Mouse (Mus musculus): Measurements from ENCODE around the gene Stag2.

Gene Stag2

GRCm38 (mm10) chrX:42215742-42216141 lies 66.6 kb downstream of the Stag2 start:
- peak; percentile 10 for DNase-seq (ENCODE audit: low read depth)

- DNase-seq (ENCODE audit: low read depth) = no peak
These were observed 101.2 kb downstream of the Stag2 start for GRCm38 (mm10) chrX:42250342-42250741.

GRCm38 (mm10) chrX:42272713-42273112 lies 123.6 kb downstream of the Stag2 start:
- no peak for DNase-seq (ENCODE audit: low read depth)

GRCm38 (mm10) chrX:42290215-42290614 lies 141.1 kb downstream of the Stag2 start:
- no peak for DNase-seq (ENCODE audit: low read depth)

- DNase-seq (ENCODE audit: low read depth) = no peak
These were observed 166.1 kb downstream of the Stag2 start for GRCm38 (mm10) chrX:42315231-42315630.

- no peak for DNase-seq (ENCODE audit: low read depth)
These were observed 171.3 kb downstream of the Stag2 start for GRCm38 (mm10) chrX:42320424-42320823.

GRCm38 (mm10) chrX:42321200-42321773 lies 172.2 kb downstream of the Stag2 start:
- no peak for DNase-seq (ENCODE audit: low read depth)

- DNase-seq (ENCODE audit: low read depth) = no peak
These were observed 175.7 kb downstream of the Stag2 start for GRCm38 (mm10) chrX:42324848-42325247.

Data from c-Kit-positive CD71-positive TER-119-negative erythroid progenitor cells, embryonic 14.5 days (primary cell).